Mouse (Mus musculus) G1E (cell line): ENCODE data around the gene Pkd1l2.

Experiments
- CTCF ChIP-seq: IDR thresholded peaks from 2 replicates; pipeline ENCODE4 v1.5.1; 2012; ENCODE audit warnings: low read depth, low read length, inconsistent platforms, mixed read lengths
- GATA1 ChIP-seq: IDR thresholded peaks from 2 replicates; pipeline ENCODE4 v1.6.1; 2012; ENCODE audit warnings: borderline replicate concordance, low read length, inconsistent platforms, mixed read lengths
- GATA2 ChIP-seq: IDR thresholded peaks from 2 replicates; pipeline ENCODE4 v1.6.1; 2012; ENCODE audit warnings: low read depth, low read length, inconsistent platforms, borderline replicate concordance
- POLR2AphosphoS5 ChIP-seq: IDR thresholded peaks from 2 replicates; pipeline ENCODE4 v1.6.1; 2012; ENCODE audit warnings: low read depth, low read length, inconsistent platforms; ENCODE audit not compliant: insufficient replicate concordance
- TAL1 ChIP-seq: conservative IDR thresholded peaks from 2 replicates; pipeline ENCODE4 v1.6.1; 2012; ENCODE audit warnings: low read depth, low read length, inconsistent platforms, mixed read lengths

- TF ChIP-seq CTCF (no peak), POLR2AphosphoS5 (no peak), GATA1 (no peak), GATA2 (no peak), TAL1 (no peak)
These were observed 91.0 kb downstream of the Pkd1l2 start for GRCm38 (mm10) chr8:116991241-116991640.
